Mouse (Mus musculus) cerebellum, adult 8-10 months (tissue): Measurements from ENCODE around the gene E4f1.

ENCODE experiments used
- DNase-seq: peaks from one replicate; pipeline ENCODE4 v3.0.0; 2022

The E4f1 gene

GRCm38 (mm10) chr17:24469910-24470602 lies at the start of gene E4f1, which contains the start of gene Pgp:
TSS of gene E4f1 (minus strand) at chr17:24470313.
TSS of gene Pgp (plus strand) at chr17:24470392.
- peak; percentile 100 for DNase-seq

GRCm38 (mm10) chr17:24514270-24515257 lies 44.5 kb upstream of the E4f1 start:
- DNase-seq, result no peak

GRCm38 (mm10) chr17:24513609-24514008 lies 43.5 kb upstream of the E4f1 start:
- peak; percentile 61 for DNase-seq

- DNase-seq, result no peak
Measured at GRCm38 (mm10) chr17:24507806-24508460, 37.8 kb upstream of the E4f1 start.

- no peak for DNase-seq
Measured at GRCm38 (mm10) chr17:24507129-24507664, 37.1 kb upstream of the E4f1 start.

DNA sequence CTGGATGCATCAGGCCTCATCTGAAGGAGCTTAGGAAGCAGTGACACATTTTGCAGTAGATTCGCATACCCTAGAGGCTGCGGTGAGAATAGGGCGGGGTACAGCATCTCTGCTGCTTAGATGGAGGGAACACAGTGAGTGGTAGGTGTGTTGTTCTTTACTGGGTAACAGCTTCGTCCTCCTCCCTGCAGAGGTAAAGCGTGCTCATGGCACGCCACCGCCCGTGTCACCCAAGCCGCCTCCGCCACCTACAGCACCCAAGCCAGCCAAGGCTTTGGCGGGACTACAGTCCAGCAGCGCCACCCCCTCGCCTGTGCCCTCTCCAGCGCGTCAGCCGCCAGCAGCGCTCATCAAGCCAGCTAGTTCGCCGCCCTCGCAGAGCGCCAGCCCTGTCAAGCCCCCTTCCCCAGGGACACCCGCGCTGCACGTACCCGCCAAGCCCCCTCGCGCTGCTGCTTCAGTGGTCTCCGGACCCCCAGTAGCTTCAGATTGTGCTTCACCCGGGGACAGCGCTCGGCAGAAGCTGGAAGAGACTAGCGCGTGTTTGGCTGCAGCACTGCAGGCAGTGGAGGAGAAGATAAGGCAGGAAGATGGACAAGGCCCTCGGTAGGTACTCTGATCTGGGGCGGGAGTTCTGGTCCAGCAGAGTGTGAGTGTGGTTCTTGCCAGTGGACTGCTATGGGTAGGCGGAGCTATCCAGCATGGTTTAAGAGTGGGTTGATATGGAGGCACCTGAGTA lies 36.4 kb upstream of the E4f1 start:
- DNase-seq, result peak; percentile 56

DNA sequence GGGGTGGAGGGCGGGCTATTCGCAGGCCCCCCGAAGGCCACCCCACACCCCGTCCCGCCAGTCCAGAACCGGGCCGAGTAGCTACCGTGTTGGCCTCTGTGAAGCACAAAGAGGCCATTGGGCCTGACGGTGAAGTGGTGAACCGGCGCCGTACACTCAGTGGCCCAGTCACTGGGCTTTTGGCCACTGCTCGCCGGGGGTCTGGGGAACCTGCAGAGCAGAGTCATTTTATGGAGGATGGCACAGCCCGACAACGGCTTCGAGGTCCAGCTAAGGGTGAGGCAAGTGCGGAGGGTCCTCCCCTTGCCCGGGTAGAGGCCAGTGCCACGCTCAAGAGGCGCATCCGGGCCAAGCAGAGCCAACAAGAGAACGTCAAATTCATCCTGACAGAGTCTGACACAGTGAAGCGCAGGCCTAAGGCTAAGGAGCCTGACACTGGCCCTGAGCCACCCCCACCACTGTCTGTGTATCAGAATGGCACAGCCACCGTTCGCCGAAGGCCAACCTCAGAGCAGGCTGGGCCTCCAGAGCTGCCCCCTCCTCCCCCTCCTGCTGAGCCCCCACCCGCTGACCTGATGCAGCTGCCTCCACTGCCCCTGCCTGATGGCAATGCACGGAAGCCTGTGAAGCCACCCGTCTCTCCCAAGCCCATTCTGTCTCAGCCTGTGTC lies 35.3 kb upstream of the E4f1 start:
- no peak for DNase-seq

DNA sequence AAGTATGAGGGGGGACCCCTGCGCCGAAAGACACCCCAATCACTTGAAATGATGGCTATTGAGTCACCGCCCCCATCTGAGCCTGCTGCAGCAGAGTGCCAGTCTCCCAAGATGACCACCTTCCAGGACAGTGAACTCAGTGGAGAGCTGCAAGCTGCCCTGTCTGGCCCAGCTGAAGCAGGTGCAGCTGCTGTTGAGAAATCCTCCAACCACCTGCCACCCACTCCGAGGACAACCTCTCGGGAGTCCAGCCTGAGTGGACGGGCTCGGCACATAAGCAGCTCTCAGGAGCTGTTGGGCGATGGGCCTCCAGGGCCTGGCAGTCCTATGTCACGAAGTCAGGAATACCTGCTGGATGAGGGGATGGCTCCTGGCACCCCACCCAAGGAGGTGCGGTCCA lies 34.0 kb upstream of the E4f1 start:
- DNase-seq, result no peak

GRCm38 (mm10) chr17:24502208-24502607 lies 32.1 kb upstream of the E4f1 start:
- DNase-seq, result no peak

DNA sequence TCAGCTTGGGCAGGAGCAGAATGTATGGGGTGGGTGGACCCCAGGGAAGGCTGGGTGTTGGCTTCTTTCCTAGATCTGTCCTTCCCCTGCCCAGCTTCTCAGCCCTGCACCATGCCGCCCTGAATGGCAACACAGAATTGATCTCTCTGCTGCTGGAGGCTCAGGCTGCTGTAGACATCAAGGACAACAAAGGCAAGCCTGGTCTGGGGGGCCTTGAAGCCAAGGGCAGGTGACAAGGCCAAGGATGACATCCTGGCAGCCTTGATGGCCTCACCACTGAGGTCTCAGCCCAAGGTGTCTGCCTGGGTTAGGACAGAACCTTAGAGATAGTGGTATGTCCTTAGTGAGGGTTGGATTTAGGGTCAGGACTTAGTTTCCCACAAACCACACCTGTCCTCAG lies 25.9 kb upstream of the E4f1 start:
- DNase-seq, result no peak

GRCm38 (mm10) chr17:24495443-24495842 lies 25.3 kb upstream of the E4f1 start:
- DNase-seq, result no peak

DNA sequence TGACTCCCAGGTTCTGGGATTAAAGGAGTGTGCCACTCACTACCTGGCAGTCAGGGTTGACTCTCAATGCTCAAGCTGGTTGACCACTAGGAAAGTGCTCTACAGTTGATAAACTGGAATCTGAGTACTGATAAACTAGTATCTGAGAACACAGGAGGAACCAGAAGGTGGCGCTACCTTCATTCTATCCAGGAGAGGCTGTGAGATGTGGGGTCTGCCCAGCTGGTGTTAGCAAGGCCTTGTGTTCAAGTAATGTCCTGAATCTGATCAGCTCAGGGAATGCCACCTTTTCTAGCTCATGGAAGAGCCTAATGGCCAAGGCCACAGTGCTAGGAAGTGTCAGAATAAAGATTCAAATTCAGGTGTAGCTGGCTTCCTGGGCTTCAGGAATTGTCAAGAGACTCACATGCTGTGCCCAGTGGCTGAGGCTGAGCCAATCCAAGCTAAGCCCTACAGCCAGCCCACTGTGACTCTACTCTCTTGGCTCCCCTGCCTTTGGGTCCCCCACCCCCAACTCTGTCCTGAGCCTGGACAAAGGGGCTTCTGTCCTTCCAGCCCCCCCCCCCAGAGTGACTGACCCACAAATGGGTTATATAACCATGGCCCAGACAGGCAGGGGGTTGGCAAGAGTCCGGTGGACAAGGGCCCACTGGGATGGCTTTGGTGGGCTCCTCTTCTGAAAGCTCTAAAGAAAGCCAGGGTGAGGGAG lies 24.7 kb upstream of the E4f1 start:
- peak; percentile 53 for DNase-seq

DNA sequence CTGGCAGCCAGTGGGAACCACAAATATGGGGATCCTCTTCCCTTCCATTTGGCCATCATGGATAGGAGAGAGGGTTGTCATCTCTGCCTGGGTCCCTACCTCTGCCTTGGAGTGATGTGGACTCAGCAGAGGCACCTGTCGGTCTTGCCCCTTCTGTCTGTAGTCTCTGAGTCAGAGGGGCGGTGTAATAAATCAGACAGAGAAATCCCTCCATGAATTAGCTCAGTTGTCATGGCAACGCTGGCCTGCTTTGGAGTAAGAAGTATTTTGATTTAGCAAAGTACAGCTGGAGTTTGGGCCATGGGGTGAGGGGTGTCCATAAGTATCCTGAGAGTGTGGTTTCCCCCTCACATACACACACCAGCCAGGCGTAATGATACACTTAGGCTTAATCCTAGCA lies 20.3 kb upstream of the E4f1 start:
- no peak for DNase-seq

DNA sequence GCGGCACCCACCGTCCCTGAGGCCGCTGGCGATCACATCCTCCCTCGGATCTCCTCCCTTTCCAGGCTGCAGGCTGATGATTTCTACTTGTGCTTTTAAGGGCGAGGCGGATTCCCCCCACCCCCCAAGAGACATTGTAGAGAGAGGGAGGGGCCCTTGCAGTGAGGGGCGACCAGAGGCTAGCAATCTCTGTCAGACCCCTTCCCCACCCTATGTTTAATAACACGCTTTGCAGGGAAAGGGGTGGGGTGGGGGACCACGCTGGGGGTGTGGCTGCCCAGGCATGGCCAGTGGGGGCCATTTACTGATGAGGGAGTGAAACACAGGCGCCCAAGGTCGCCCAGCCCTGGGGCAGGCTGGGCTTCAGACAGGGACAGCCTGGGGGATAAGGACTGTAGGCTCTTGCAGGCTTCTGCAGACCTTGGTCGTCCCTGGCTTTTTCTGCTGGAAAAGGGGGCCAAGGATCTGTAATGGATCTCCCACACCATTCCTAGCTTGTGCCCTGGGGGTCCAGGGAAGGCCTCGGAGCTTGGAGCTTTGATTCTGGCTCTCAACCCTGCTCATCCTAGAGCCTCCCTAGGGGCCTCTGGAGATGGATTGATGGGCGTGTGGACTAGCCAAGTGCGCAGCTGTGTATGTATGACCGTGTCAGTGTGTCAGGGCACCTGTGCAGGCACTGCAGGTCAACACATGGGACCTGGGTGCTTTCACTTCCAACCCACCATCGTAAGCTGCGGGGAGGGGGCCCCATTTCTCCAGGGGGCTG lies 19.3 kb upstream of the E4f1 start:
- DNase-seq, result peak; percentile 31

DNA sequence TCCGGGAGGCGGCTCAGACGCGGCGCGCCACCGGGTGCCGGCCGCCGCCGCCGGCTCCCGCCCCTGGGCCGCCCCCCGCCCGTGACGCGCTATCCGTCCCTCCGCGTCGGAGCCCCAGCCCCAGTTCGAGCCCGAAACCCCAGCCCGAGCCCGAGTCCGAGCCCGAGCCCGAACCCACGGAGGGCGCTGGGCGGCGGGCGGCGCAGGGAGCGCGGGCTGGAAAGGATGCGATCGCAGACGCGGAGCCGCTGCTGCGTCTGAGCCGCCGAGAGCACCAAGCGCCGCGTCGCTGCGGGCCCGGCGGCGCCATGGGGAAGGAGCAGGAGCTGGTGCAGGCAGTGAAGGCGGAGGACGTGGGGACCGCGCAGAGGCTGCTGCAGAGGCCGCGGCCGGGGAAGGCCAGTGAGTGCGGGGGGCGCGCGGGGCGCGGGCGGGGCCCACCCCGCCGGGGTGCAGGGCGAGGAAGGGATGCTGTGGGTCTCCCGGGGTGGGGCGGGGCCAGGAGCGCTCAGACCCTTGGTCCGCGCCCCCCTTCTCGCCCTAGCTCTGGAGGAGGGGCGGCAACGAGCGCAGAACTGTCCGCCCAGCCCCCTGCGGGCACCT lies 18.6 kb upstream of the E4f1 start:
- peak; percentile 52 for DNase-seq

DNA sequence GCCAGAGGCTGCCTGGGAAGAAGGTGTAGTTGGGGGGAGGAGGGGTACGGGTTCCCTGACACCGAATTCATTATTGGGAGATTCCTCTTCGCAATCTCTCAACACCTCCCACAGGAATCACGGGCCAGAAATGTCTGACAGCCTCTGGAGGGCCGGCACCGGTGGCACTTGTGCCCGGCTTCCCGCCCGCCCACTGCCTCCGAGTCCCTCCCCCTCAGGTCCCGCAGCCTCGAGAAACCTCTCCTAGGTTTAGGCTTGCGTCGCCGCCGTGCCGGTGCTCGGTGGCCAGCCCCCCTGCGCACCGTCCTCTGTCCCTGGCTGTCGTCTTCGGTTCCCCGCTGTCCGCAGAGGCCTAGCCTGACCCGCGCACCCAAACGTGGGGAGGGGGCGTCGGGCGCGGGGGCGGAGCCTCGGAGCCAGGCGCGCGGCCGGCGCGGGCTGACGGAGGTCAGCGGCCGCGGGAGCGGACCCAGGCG lies 18.1 kb upstream of the E4f1 start, which contains the start of gene Caskin1:
Gene Caskin1, plus strand, starts transcription at position 416 of the 476 bp plus-strand sequence.
- peak; percentile 67 for DNase-seq

DNA sequence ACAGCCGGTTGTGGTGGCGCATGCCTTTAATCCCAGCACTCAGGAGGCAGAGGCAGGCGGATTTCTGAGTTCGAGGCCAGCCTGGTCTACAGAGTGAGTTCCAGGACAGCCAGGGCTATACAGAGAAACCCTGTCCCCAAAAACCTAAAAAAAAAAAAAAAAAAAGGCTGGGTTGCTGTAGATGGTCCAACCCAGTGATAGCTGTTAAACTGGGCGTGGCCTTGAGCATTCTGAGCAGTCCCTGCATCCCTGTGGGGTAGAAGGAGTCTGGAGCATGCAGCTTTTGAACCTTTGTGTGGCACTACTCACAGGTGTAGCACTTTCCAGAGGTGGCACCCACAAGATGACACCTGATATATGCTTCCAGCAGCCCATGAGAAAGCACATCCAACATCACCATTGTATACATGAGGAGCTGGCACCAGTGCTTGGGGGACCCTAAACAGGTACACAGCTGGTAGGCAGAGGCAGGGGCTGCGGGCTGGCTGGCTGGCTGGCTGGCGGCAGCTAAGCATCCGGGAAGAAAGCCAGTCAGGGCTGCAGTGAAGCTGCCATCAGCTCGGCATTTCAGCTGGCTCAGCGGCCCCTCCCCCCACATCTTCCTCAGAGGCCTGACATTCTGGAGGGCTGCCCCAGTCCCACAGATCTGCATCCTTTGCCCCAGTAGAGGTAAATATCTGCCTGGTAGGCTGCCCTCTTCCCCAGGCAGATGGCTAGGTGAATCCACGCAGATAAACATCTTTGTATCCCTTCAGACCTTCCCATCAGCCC lies 15.2 kb upstream of the E4f1 start:
- no peak for DNase-seq

GRCm38 (mm10) chr17:24483495-24483894 lies 13.4 kb upstream of the E4f1 start:
- no peak for DNase-seq
